Comparison of ENCODE assay signal across 30 mouse cellular contexts in the genomic region with DNA sequence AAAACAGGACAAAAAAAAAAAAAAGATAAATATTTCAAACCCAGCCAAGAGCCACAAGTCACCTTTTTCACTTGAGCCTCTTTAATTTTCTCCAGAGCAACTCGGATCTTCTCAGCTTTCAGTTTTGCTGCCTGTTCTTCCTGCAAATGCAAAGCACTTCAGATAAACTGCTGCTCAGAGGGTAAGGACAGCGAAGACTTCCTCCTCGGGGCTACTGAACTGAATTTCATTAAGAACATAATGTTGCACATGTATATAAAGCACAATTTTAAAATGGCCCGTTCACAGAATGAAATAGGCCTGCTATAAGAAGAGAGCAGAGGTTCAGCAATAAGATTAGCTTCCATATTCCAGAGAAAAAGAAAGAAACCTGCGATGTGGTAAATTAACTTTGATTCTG.
DNase-seq lines count a peak whose midpoint lies in the region; ATAC-seq and TF ChIP-seq lines count a peak whose summit lies in the region.
"Had no signal": no experiment of that assay in that cellular context is flagged by ENCODE, and none has a peak within 500 bp of the region (broad histone marks: within the 10 kb centered on the region; RNA-seq: fewer than 3 reads in every experiment).

No protein-coding gene starts in this region.

- WGBS in heart, embryonic 12.5 days: 66% methylated on average over 5 of the region's 5 CpGs
- WGBS in thymus, adult 2 months: 17% methylated on average over 5 of the region's 5 CpGs
- 76% methylated on average over 5 of the region's 5 CpGs for WGBS in intestine, postnatal 0 days

- DNase-seq in heart, adult 11 months: peak; percentile 52
- peak; percentile 3 for DNase-seq in thymus, adult 2 months
- no peak for DNase-seq in thymus, postnatal 4 days
- DNase-seq in CH12.LX (ENCODE audit: extremely low read depth): peak; percentile 42
- peak; percentile 24 for DNase-seq in naive thymus-derived CD4-positive, alpha-beta T cell, adult 2 months (ENCODE audit: low read depth)
- DNase-seq in spleen, adult 12 weeks (ENCODE audit: low spot score): no peak
- DNase-seq: adrenal gland, adult 2 months; adrenal gland, postnatal 36 days; cerebellum, adult 18-20 months; cerebellum, postnatal 14 days; heart, postnatal 36 days; kidney, adult 9 months; kidney, postnatal 36 days; lung, embryonic 14.5 days; lung, postnatal 14 days had no signal

- no peak for TF ChIP-seq POLR2A in thymus, adult 2 months (IDR thresholded peaks at IDR 0.05; ENCODE audit: control insufficient read depth, extremely low read depth, insufficient read depth, low read length, poor library complexity)
- TF ChIP-seq POLR2A in CH12.LX (IDR thresholded peaks at IDR 0.05; ENCODE audit: low read depth, low read length): no peak

- no peak for TF ChIP-seq CTCF in thymus, adult 2 months (IDR thresholded peaks at IDR 0.05; ENCODE audit: borderline replicate concordance, control insufficient read depth, extremely low read depth, insufficient read depth, low read length, poor library complexity)
- no peak for TF ChIP-seq CTCF in CH12.LX (conservative IDR thresholded peaks at IDR 0.05 in 1 of 2, IDR thresholded peaks at IDR 0.05 in 1 of 2; ENCODE audit: low read depth in 2 of 2, low read length in 2 of 2)
- no peak for TF ChIP-seq CTCF in intestine, postnatal 0 days (IDR thresholded peaks at IDR 0.05; ENCODE audit: low read depth)

- TF ChIP-seq EP300 in CH12.LX (IDR thresholded peaks at IDR 0.05; ENCODE audit: low read length): no peak

- no peak overlapping the region for H3K4me3 ChIP-seq in heart, embryonic 12.5 days
- no peak overlapping the region for H3K4me3 ChIP-seq in thymus, adult 2 months (ENCODE audit: control insufficient read depth, insufficient read depth, low read length)
- H3K4me3 ChIP-seq in CH12.LX (replicated peaks in 1 of 3; ENCODE audit: low read depth in 2 of 3, low read length in 2 of 3, poor library complexity in 1 of 3): peak overlapping the region in 1 of 3 experiments; percentile 37
- H3K4me3 ChIP-seq in intestine, postnatal 0 days (ENCODE audit: low read depth, low read length): no peak overlapping the region
- H3K4me3 ChIP-seq: forebrain, embryonic 13.5 days; heart, embryonic 15.5 days; hindbrain, embryonic 12.5 days; intestine, embryonic 15.5 days; layer of hippocampus, adult 2 months; left cerebral cortex, adult 2 months; limb, embryonic 12.5 days; liver, embryonic 15.5 days; neural tube, embryonic 13.5 days had no signal

- H3K9ac ChIP-seq in heart, embryonic 12.5 days: no peak overlapping the region
- peak overlapping the region; percentile 58 for H3K9ac ChIP-seq in CH12.LX (ENCODE audit: insufficient read depth, low read depth)
- H3K9ac ChIP-seq in intestine, postnatal 0 days (ENCODE audit: low read depth, low read length): no peak overlapping the region
- H3K9ac ChIP-seq: forebrain, embryonic 13.5 days; heart, embryonic 15.5 days; hindbrain, embryonic 12.5 days; intestine, embryonic 15.5 days; limb, embryonic 12.5 days; liver, embryonic 15.5 days; lung, embryonic 14.5 days; neural tube, embryonic 13.5 days had no signal

- dilution Hi-C loops in CH12.LX (cut with MboI; ENCODE audit: extremely low pct_ligation_motif_present, extremely low pct_unique_long_range_greater_than_20kb, low sequenced_read_pairs): no loop called here

- no peak overlapping the region for H3K4me2 ChIP-seq in heart, embryonic 12.5 days
- H3K4me2 ChIP-seq in CH12.LX (ENCODE audit: insufficient read depth, low read depth, poor library complexity, severe bottlenecking): peak overlapping the region; percentile 90
- no peak overlapping the region for H3K4me2 ChIP-seq in intestine, postnatal 0 days (replicated peaks; ENCODE audit: low read depth)
- H3K4me2 ChIP-seq: forebrain, embryonic 13.5 days; heart, embryonic 15.5 days; hindbrain, embryonic 12.5 days; intestine, embryonic 15.5 days; limb, embryonic 12.5 days; liver, embryonic 15.5 days; lung, embryonic 14.5 days; midbrain, embryonic 11.5 days; neural tube, embryonic 13.5 days had no signal

- H3K27ac ChIP-seq in heart, embryonic 12.5 days (ENCODE audit: poor library complexity, severe bottlenecking): no peak overlapping the region
- no peak overlapping the region for H3K27ac ChIP-seq in thymus, adult 2 months (ENCODE audit: control insufficient read depth, insufficient read depth, low read length)
- H3K27ac ChIP-seq in CH12.LX (ENCODE audit: insufficient read depth, low read depth): no peak overlapping the region
- H3K27ac ChIP-seq in intestine, postnatal 0 days (ENCODE audit: low read depth, low read length): no peak overlapping the region
- H3K27ac ChIP-seq: forebrain, embryonic 13.5 days; heart, embryonic 15.5 days; hindbrain, embryonic 12.5 days; hindbrain, postnatal 0 days; intestine, embryonic 15.5 days; layer of hippocampus, adult 2 months; left cerebral cortex, adult 2 months; limb, embryonic 12.5 days; liver, embryonic 15.5 days; neural tube, embryonic 13.5 days had no signal

- no peaks in the 10 kb centered on the region for H3K9me3 ChIP-seq in heart, embryonic 12.5 days (replicated peaks)
- H3K9me3 ChIP-seq in CH12.LX (replicated peaks; ENCODE audit: low read length): no peaks in the 10 kb centered on the region
- no peaks in the 10 kb centered on the region for H3K9me3 ChIP-seq in intestine, postnatal 0 days (ENCODE audit: control insufficient read depth)
- H3K9me3 ChIP-seq: forebrain, embryonic 13.5 days; heart, embryonic 15.5 days; hindbrain, embryonic 12.5 days; intestine, embryonic 15.5 days; limb, embryonic 12.5 days; liver, embryonic 15.5 days; neural tube, embryonic 13.5 days had no signal

- TF ChIP-seq RAD21 in CH12.LX (IDR thresholded peaks at IDR 0.05; ENCODE audit: low read depth, low read length): no peak

- no peak for ATAC-seq in heart, embryonic 12.5 days (ENCODE audit: insufficient number of reproducible peaks, low FRiP score)
- no peak for ATAC-seq in intestine, postnatal 0 days
- ATAC-seq: activated CD4-positive, CD25-positive, alpha-beta regulatory T cell, adult 4 months; forebrain, embryonic 13.5 days; hindbrain, postnatal 0 days; intestine, embryonic 15.5 days; midbrain, embryonic 16.5 days had no signal

- in situ Hi-C loops in CH12.LX (cut with MboI; ENCODE audit: low pct_ligation_motif_present, low pct_unique_long_range_greater_than_20kb, low sequenced_read_pairs): no loop called here

- H3K27me3 ChIP-seq in heart, embryonic 12.5 days (replicated peaks): no peaks in the 10 kb centered on the region
- H3K27me3 ChIP-seq in thymus, adult 2 months (ENCODE audit: control insufficient read depth, insufficient read depth, low read length): no peaks in the 10 kb centered on the region
- H3K27me3 ChIP-seq in CH12.LX (replicated peaks): no peaks in the 10 kb centered on the region
- H3K27me3 ChIP-seq in intestine, postnatal 0 days (replicated peaks; ENCODE audit: control insufficient read depth, insufficient read depth, low read length): no peaks in the 10 kb centered on the region
- H3K27me3 ChIP-seq: forebrain, embryonic 13.5 days; heart, embryonic 15.5 days; hindbrain, embryonic 12.5 days; intestine, embryonic 15.5 days; limb, embryonic 12.5 days; liver, embryonic 15.5 days; neural tube, embryonic 13.5 days had no signal

- no peaks in the 10 kb centered on the region for H3K79me2 ChIP-seq in CH12.LX (replicated peaks; ENCODE audit: control insufficient read depth, extremely low read depth, insufficient read depth, poor library complexity, severe bottlenecking)

- H3K36me3 ChIP-seq in heart, embryonic 12.5 days: peaks cover 42% of the 10 kb centered on the region
- H3K36me3 ChIP-seq in thymus, adult 2 months (ENCODE audit: control insufficient read depth, insufficient read depth, low read length): no peaks in the 10 kb centered on the region
- peaks cover 12 to 27% of the 10 kb centered on the region in 2 experiments for H3K36me3 ChIP-seq in CH12.LX (replicated peaks in 1 of 2; ENCODE audit: control insufficient read depth in 1 of 2, insufficient read depth in 1 of 2, low read length in 1 of 2)
- H3K36me3 ChIP-seq in intestine, postnatal 0 days (ENCODE audit: control insufficient read depth, insufficient read depth): peaks cover 8% of the 10 kb centered on the region; the same call in 1 of the 2 replicates
- H3K36me3 ChIP-seq: liver, embryonic 15.5 days had no signal

- H3K4me1 ChIP-seq in heart, embryonic 12.5 days (replicated peaks): no peaks in the 10 kb centered on the region
- no peaks in the 10 kb centered on the region; the same call in 1 of the 2 replicates for H3K4me1 ChIP-seq in thymus, adult 2 months (replicated peaks; ENCODE audit: control insufficient read depth, insufficient read depth, low read length)
- peaks cover 0 to 8% of the 10 kb centered on the region in 2 experiments; a peak in 1 of 4 replicates for H3K4me1 ChIP-seq in CH12.LX (ENCODE audit: control insufficient read depth in 1 of 2, insufficient read depth in 2 of 2)
- no peaks in the 10 kb centered on the region for H3K4me1 ChIP-seq in intestine, postnatal 0 days (replicated peaks; ENCODE audit: control insufficient read depth, insufficient read depth, low read length)
- H3K4me1 ChIP-seq: forebrain, embryonic 13.5 days; heart, embryonic 15.5 days; hindbrain, embryonic 12.5 days; intestine, embryonic 15.5 days; limb, embryonic 12.5 days; liver, embryonic 15.5 days; neural tube, embryonic 13.5 days had no signal

TF ChIP-seq in CH12.LX, 34 proteins besides CTCF, POLR2A, EP300 and RAD21:
- TF ChIP-seq MYC (IDR thresholded peaks at IDR 0.05; ENCODE audit: low read depth, low read length) (no peak), MAX (IDR thresholded peaks at IDR 0.05; ENCODE audit: low read length) (no peak), TBP (conservative IDR thresholded peaks at IDR 0.05; ENCODE audit: low read depth, low read length) (0 out of 2 replicates have a peak, but pooled peaks have one; percentile 28), SIN3A (IDR thresholded peaks at IDR 0.05; ENCODE audit: low read length) (no peak), MAZ (IDR thresholded peaks at IDR 0.05; ENCODE audit: low read depth, low read length) (no peak), SMC3 (IDR thresholded peaks at IDR 0.05; ENCODE audit: low read depth, low read length) (no peak), ZNF384 (IDR thresholded peaks at IDR 0.05; ENCODE audit: low read depth, low read length) (no peak), ETS1 (conservative IDR thresholded peaks at IDR 0.05; ENCODE audit: low read depth, low read length) (no peak), CHD1 (IDR thresholded peaks at IDR 0.05; ENCODE audit: low read depth, low read length) (0 out of 2 replicates have a peak, but pooled peaks have one; percentile 50), JUND (conservative IDR thresholded peaks at IDR 0.05; ENCODE audit: low read depth, low read length) (no peak), IRF4 (IDR thresholded peaks at IDR 0.05; ENCODE audit: low read depth, low read length) (peak; percentile 46; the same call in 1 of the 2 replicates), POLR2AphosphoS2 (IDR thresholded peaks at IDR 0.05; ENCODE audit: low read depth, low read length) (no peak), ZC3H11A (IDR thresholded peaks at IDR 0.05; ENCODE audit: low read depth, low read length) (no peak), ELF1 (IDR thresholded peaks at IDR 0.05; ENCODE audit: low read depth, low read length) (peak; percentile 47)

Comparison
In these comparisons a context has a peak if more than half of its experiments do, and no peak if none do; other contexts are left out.
1. DNase-seq: peak in heart, adult 11 months (single experiment), thymus, adult 2 months (single experiment), CH12.LX (single experiment) and naive thymus-derived CD4-positive, alpha-beta T cell, adult 2 months (single experiment); none in thymus, postnatal 4 days (single experiment) and spleen, adult 12 weeks (single experiment).